Mouse (Mus musculus) neural tube, embryonic 12.5 days (tissue): ENCODE data around the gene Gm20388. TPM values are rescaled to one million over a fixed set of nuclear protein-coding genes. Genes with fewer than 3 reads are reported as not detected.

Experiments
- ATAC-seq: fragments of 200-750 bp; cut with Nextera tagmentation; 2 replicates; pipeline ENCODE4 v1.8.0; 2017; ENCODE audit warnings: low read depth, mild to moderate bottlenecking, moderate TSS enrichment, moderate library complexity; ENCODE audit not compliant: low FRiP score
- H3K27ac ChIP-seq: fragments of 300-500 bp; sonication (generic); 2 replicates; pipeline ENCODE4 v1.5.1; 2016
- H3K27me3 ChIP-seq: fragments of 300-500 bp; sonication (generic); replicated peaks from 2 replicates; pipeline ENCODE4 v1.6.1; 2016; ENCODE audit warnings: mild to moderate bottlenecking
- H3K36me3 ChIP-seq: fragments of 300-500 bp; sonication (generic); 2 replicates; pipeline ENCODE4 v1.6.1; 2016; ENCODE audit warnings: mild to moderate bottlenecking
- H3K4me1 ChIP-seq: fragments of 300-500 bp; sonication (generic); 2 replicates; pipeline ENCODE4 v1.6.1; 2016
- H3K4me2 ChIP-seq: fragments of 300-500 bp; sonication (generic); replicated peaks from 2 replicates; pipeline ENCODE4 v1.6.1; 2016; ENCODE audit warnings: mild to moderate bottlenecking
- H3K4me3 ChIP-seq: fragments of 300-500 bp; sonication (generic); 2 replicates; pipeline ENCODE4 v1.5.1; 2016
- H3K9ac ChIP-seq: fragments of 300-500 bp; sonication (generic); 2 replicates; pipeline ENCODE4 v1.6.1; 2016; ENCODE audit warnings: mild to moderate bottlenecking
- H3K9me3 ChIP-seq: fragments of 300-500 bp; sonication (generic); 2 replicates; pipeline ENCODE4 v1.6.1; 2016; ENCODE audit warnings: mild to moderate bottlenecking
- WGBS: fragments of 180-500 bp; shearing (Covaris S2); methylation state at CpG from one replicate; pipeline ENCODE4 v1.1.7; 2016; 5-methylcytosine and 5-hydroxymethylcytosine counted together
- polyA plus RNA-seq: library from polyadenylated mRNA; unstranded; fragments of >200 nt; fragmentation: Nextera tagmentation; extraction: Ambion mirVana; gene quantifications from 2 replicates; pipeline ENCODE4 v1.2.1, GENCODE M21; 2016

Gm20388 gene
- polyA plus RNA-seq, 1 experiment from 2014 or later = not detected

DNA sequence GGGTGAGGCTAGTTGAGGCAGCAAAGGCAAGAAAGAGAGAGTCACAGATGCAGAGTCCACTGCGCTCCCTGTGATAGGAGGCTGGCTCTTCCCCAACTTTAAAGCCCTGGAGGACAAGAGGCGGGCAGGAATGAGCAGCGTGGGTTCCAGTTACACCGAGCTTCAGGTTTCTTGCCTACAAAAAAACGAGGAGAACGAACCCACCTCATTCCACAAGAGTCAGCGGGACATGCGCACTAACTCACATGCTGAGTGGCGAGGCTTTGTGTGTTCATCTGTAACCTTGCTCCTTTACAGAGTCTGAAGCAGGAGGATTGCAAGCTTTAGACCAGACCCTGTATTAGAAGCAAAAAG is 2748.1 kb downstream of the Gm20388 start:
- ATAC-seq = no peak
- Histone ChIP-seq H3K4me1 (peaks cover 57% of the 10 kb centered on the region), H3K9me3 (no peaks in the 10 kb centered on the region), H3K9ac (no peak overlapping the region), H3K4me3 (no peak overlapping the region), H3K4me2 (no peak overlapping the region), H3K27me3 (no peaks in the 10 kb centered on the region), H3K36me3 (no peaks in the 10 kb centered on the region), H3K27ac (no peak overlapping the region)
- WGBS = 69% methylated on average over 9 of the region's 9 CpGs

- 73% methylated on average over 2 of the region's 2 CpGs for WGBS
- Histone ChIP-seq H3K27ac (no peak overlapping the region), H3K9ac (no peak overlapping the region), H3K27me3 (no peaks in the 10 kb centered on the region), H3K4me1 (peaks cover 58% of the 10 kb centered on the region), H3K4me2 (no peak overlapping the region), H3K9me3 (no peaks in the 10 kb centered on the region), H3K36me3 (no peaks in the 10 kb centered on the region), H3K4me3 (no peak overlapping the region)
- ATAC-seq = no peak
Observed at GRCm38 (mm10) chr8:122660022-122660421, 2749.4 kb downstream of the Gm20388 start.

DNA sequence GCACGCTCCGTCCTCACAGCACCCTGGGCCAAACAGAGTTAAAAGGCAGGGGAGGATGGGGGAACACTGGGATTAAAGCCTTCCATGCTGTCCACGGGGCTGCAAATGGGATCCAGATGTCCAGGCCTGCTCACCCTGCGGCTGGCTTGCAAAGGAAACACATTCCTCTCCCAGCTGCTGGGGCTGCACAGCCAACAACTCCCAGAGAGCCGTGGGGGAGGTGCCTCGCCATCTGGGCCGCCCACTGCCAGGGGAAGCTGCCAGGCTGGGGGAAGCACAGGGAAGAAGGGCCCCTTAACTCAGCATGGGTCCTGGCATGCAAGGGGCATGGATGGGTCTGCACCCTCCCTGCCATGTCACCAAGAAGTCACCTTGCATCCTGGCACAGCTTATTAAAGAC is 2750.5 kb downstream of the Gm20388 start:
- H3K9ac ChIP-seq = no peak overlapping the region
- no peak overlapping the region for H3K27ac ChIP-seq
- H3K9me3 ChIP-seq = no peaks in the 10 kb centered on the region
- H3K36me3 ChIP-seq = no peaks in the 10 kb centered on the region
- H3K4me2 ChIP-seq = 0 out of 2 replicates have a peak overlapping the region, but pooled peaks have one; percentile 7
- H3K4me1 ChIP-seq = peaks cover 60% of the 10 kb centered on the region
- H3K27me3 ChIP-seq = no peaks in the 10 kb centered on the region
- no peak for ATAC-seq
- 41% methylated on average over 7 of the region's 7 CpGs for WGBS
- no peak overlapping the region for H3K4me3 ChIP-seq

DNA sequence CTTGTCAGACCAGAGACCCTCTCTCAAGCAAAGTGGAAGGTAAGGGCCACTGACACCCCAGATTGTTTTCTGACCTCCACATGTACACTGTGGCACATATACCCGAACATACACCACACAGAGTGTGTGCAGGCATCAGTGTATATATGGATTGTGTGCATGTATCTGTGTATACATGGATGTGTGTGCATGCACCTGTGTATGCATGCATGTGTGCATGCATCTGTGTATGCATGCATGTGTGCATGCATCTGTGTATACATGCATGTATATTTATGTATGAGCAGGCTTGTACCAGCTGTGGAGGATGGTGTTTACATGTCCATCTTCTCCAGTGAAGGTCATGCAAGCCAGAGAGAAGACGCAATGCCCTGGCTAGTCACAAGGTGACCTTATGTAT is 2751.3 kb downstream of the Gm20388 start:
- H3K4me1 ChIP-seq = peaks cover 68% of the 10 kb centered on the region
- WGBS = 86% methylated on average over 2 of the region's 2 CpGs
- no peak for ATAC-seq
- H3K36me3 ChIP-seq = no peaks in the 10 kb centered on the region
- no peak overlapping the region for H3K4me2 ChIP-seq
- H3K4me3 ChIP-seq = no peak overlapping the region
- H3K9me3 ChIP-seq = no peaks in the 10 kb centered on the region
- no peak overlapping the region for H3K9ac ChIP-seq
- no peaks in the 10 kb centered on the region for H3K27me3 ChIP-seq
- H3K27ac ChIP-seq = no peak overlapping the region

DNA sequence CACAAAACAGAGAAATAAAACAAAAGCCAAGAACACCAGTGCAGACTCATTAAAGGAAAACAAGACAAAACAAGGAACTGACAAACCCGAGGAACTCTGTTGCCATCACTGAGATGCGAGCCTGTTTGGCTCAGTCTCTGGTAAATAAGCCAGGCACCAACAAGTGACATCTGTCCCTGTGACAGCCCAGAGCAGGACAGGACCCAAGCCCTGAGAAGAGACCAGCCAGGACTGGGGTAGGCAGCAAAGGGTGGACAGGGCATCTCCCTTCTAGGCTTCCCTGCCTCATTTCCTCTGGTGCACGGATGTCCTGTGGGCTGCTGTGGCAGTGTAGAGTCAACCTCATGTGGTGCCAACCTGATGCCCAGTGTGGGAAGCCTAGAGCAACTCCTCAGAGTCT is 2752.5 kb downstream of the Gm20388 start:
- H3K4me2 ChIP-seq = no peak overlapping the region
- H3K27ac ChIP-seq = no peak overlapping the region
- H3K4me3 ChIP-seq = no peak overlapping the region
- H3K27me3 ChIP-seq = no peaks in the 10 kb centered on the region
- no peak for ATAC-seq
- H3K4me1 ChIP-seq = peaks cover 72% of the 10 kb centered on the region
- H3K9ac ChIP-seq = no peak overlapping the region
- no peaks in the 10 kb centered on the region; the same call in 1 of the 2 replicates for H3K36me3 ChIP-seq
- WGBS = 83% methylated on average over 3 of the region's 3 CpGs
- no peaks in the 10 kb centered on the region for H3K9me3 ChIP-seq

GRCm38 (mm10) chr8:122663670-122664069 is 2753.0 kb downstream of the Gm20388 start:
- no peak overlapping the region for H3K27ac ChIP-seq
- no peak overlapping the region for H3K9ac ChIP-seq
- H3K9me3 ChIP-seq = no peaks in the 10 kb centered on the region
- ATAC-seq = no peak
- 59% methylated on average over 5 of the region's 5 CpGs for WGBS
- no peak overlapping the region for H3K4me3 ChIP-seq
- no peak overlapping the region for H3K4me2 ChIP-seq
- no peaks in the 10 kb centered on the region for H3K27me3 ChIP-seq
- peaks cover 69% of the 10 kb centered on the region for H3K4me1 ChIP-seq
- H3K36me3 ChIP-seq = no peaks in the 10 kb centered on the region; the same call in 1 of the 2 replicates

- 0 out of 2 replicates have a peak overlapping the region, but pooled peaks have one; percentile 12 for H3K4me2 ChIP-seq
- no peak for ATAC-seq
- H3K4me3 ChIP-seq = no peak overlapping the region
- H3K4me1 ChIP-seq = peaks cover 70% of the 10 kb centered on the region
- H3K27ac ChIP-seq = no peak overlapping the region
- no peaks in the 10 kb centered on the region for H3K27me3 ChIP-seq
- H3K9ac ChIP-seq = no peak overlapping the region
- WGBS = 55% methylated on average over 8 of the region's 8 CpGs
- no peaks in the 10 kb centered on the region for H3K9me3 ChIP-seq
- no peaks in the 10 kb centered on the region; the same call in 1 of the 2 replicates for H3K36me3 ChIP-seq
Observed at GRCm38 (mm10) chr8:122665221-122665620, 2754.6 kb downstream of the Gm20388 start.

- Histone ChIP-seq H3K27ac (no peak overlapping the region), H3K9me3 (no peaks in the 10 kb centered on the region), H3K36me3 (no peaks in the 10 kb centered on the region; the same call in 1 of the 2 replicates), H3K4me2 (peak overlapping the region; percentile 12; the same call in 1 of the 2 replicates), H3K9ac (no peak overlapping the region), H3K4me3 (no peak overlapping the region), H3K4me1 (peaks cover 75% of the 10 kb centered on the region), H3K27me3 (no peaks in the 10 kb centered on the region)
- no peak for ATAC-seq
- WGBS = 71% methylated on average over 12 of the region's 14 CpGs
Observed at GRCm38 (mm10) chr8:122665667-122666316, 2755.2 kb downstream of the Gm20388 start.

DNA sequence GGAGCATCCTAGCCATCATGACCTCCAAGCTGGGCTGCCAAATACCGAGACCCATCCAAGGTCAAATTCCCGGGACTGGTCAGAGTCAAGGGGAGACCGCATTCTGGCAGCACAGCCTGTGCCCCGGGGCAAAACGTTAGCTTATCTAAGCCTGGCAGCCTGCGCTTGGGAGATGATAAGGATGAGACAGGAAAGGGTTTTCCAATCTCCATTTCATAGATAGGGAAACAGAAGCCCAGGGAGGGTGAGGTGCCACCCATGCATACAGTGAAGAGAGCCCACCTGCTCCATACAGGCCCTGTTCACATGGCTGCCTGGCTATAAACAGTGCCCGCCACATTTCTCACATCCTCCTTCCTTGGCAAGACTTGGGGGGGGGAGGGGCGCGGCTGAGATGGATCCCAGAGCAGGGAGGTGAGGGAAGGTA is 2755.7 kb downstream of the Gm20388 start:
- Histone ChIP-seq H3K4me3 (no peak overlapping the region), H3K27ac (no peak overlapping the region), H3K27me3 (no peaks in the 10 kb centered on the region), H3K4me1 (peaks cover 75% of the 10 kb centered on the region), H3K9me3 (no peaks in the 10 kb centered on the region), H3K9ac (peak overlapping the region; percentile 1; the same call in 1 of the 2 replicates), H3K36me3 (no peaks in the 10 kb centered on the region; the same call in 1 of the 2 replicates), H3K4me2 (peak overlapping the region; percentile 7; the same call in 1 of the 2 replicates)
- ATAC-seq = no peak
- WGBS = 67% methylated on average over 9 of the region's 9 CpGs

GRCm38 (mm10) chr8:122666827-122667226 is 2756.2 kb downstream of the Gm20388 start:
- Histone ChIP-seq H3K27ac (no peak overlapping the region), H3K4me2 (peak overlapping the region; percentile 7; the same call in 1 of the 2 replicates), H3K4me3 (no peak overlapping the region), H3K27me3 (no peaks in the 10 kb centered on the region), H3K4me1 (peaks cover 75% of the 10 kb centered on the region), H3K9ac (0 out of 2 replicates have a peak overlapping the region, but pooled peaks have one; percentile 1), H3K36me3 (no peaks in the 10 kb centered on the region; the same call in 1 of the 2 replicates), H3K9me3 (no peaks in the 10 kb centered on the region)
- 63% methylated on average over 12 of the region's 12 CpGs for WGBS
- no peak for ATAC-seq

- 77% methylated on average over 11 of the region's 11 CpGs for WGBS
- H3K4me2 ChIP-seq = no peak overlapping the region
- no peak overlapping the region for H3K9ac ChIP-seq
- no peak overlapping the region for H3K4me3 ChIP-seq
- H3K4me1 ChIP-seq = peaks cover 70% of the 10 kb centered on the region
- no peaks in the 10 kb centered on the region; the same call in 1 of the 2 replicates for H3K36me3 ChIP-seq
- no peak for ATAC-seq
- H3K27me3 ChIP-seq = 0 out of 2 replicates have a peak, but pooled peaks cover 5% of the 10 kb centered on the region
- H3K9me3 ChIP-seq = no peaks in the 10 kb centered on the region
- no peak overlapping the region for H3K27ac ChIP-seq
Observed at GRCm38 (mm10) chr8:122667854-122668253, 2757.2 kb downstream of the Gm20388 start.

GRCm38 (mm10) chr8:122669370-122669769 is 2758.7 kb downstream of the Gm20388 start:
- 22% methylated on average over 5 of the region's 5 CpGs for WGBS
- H3K4me1 ChIP-seq = peaks cover 65% of the 10 kb centered on the region
- H3K4me3 ChIP-seq = no peak overlapping the region
- no peak for ATAC-seq
- no peak overlapping the region for H3K27ac ChIP-seq
- H3K4me2 ChIP-seq = no peak overlapping the region
- H3K27me3 ChIP-seq = 0 out of 2 replicates have a peak, but pooled peaks cover 9% of the 10 kb centered on the region
- H3K36me3 ChIP-seq = no peaks in the 10 kb centered on the region; the same call in 1 of the 2 replicates
- H3K9ac ChIP-seq = no peak overlapping the region
- no peaks in the 10 kb centered on the region for H3K9me3 ChIP-seq
